Mouse (Mus musculus) kidney, embryonic 15.5 days (tissue): ENCODE measurements around the gene Krtap31-2. TPM values are rescaled to one million over a fixed set of nuclear protein-coding genes. Genes with fewer than 3 reads are reported as not detected.

ENCODE experiments used
- ATAC-seq: fragments of 200-750 bp; cut with Nextera tagmentation; replicated peaks from 2 replicates; pipeline ENCODE4 v1.8.0; 2017; ENCODE audit warnings: moderate TSS enrichment; ENCODE audit not compliant: low FRiP score
- H3K27ac ChIP-seq: fragments of 300-500 bp; sonication (generic); 2 replicates; pipeline ENCODE4 v1.5.1; 2015; ENCODE audit warnings: mild to moderate bottlenecking, inconsistent platforms
- H3K27me3 ChIP-seq: fragments of 300-500 bp; sonication (generic); 2 replicates; pipeline ENCODE4 v1.6.1; 2015; ENCODE audit warnings: inconsistent platforms
- H3K36me3 ChIP-seq: fragments of 300-500 bp; sonication (generic); 2 replicates; pipeline ENCODE4 v1.6.1; 2015; ENCODE audit warnings: inconsistent platforms
- H3K4me1 ChIP-seq: fragments of 300-500 bp; sonication (generic); 2 replicates; pipeline ENCODE4 v1.6.1; 2015; ENCODE audit warnings: inconsistent platforms
- H3K4me2 ChIP-seq: fragments of 300-500 bp; sonication (generic); 2 replicates; pipeline ENCODE4 v1.6.1; 2015; ENCODE audit warnings: moderate library complexity, mild to moderate bottlenecking, inconsistent platforms
- H3K4me3 ChIP-seq: fragments of 300-500 bp; sonication (generic); replicated peaks from 2 replicates; pipeline ENCODE4 v1.5.1; 2015; ENCODE audit warnings: mild to moderate bottlenecking, inconsistent platforms
- H3K9ac ChIP-seq: fragments of 300-500 bp; sonication (generic); 2 replicates; pipeline ENCODE4 v1.6.1; 2015; ENCODE audit warnings: mild to moderate bottlenecking, inconsistent platforms
- H3K9me3 ChIP-seq: fragments of 300-500 bp; sonication (generic); replicated peaks from 2 replicates; pipeline ENCODE4 v1.6.1; 2016; ENCODE audit warnings: inconsistent platforms
- WGBS: fragments of 180-500 bp; shearing (Covaris S2); methylation state at CpG from one replicate; pipeline ENCODE4 v1.1.7; 2015; ENCODE audit warnings: mixed read lengths; 5-methylcytosine and 5-hydroxymethylcytosine counted together
- polyA plus RNA-seq: library from polyadenylated mRNA; unstranded; fragments of >200 nt; fragmentation: Nextera tagmentation; extraction: Ambion mirVana; gene quantifications from 2 replicates; pipeline ENCODE4 v1.2.1, GENCODE M21; 2015

The Krtap31-2 gene
- polyA plus RNA-seq, result not detected in 2 replicates

- no peak for ATAC-seq
- H3K9ac ChIP-seq, result no peak within 1 kb of the TSS
- no peaks in the 10 kb centered on the region for H3K27me3 ChIP-seq
- no peaks in the 10 kb centered on the region for H3K36me3 ChIP-seq
- H3K4me1 ChIP-seq, result no peaks in the 10 kb centered on the region
- WGBS, result 83% methylated on average over 1 of the region's 1 CpGs
- no peak within 1 kb of the TSS for H3K4me3 ChIP-seq
- H3K9me3 ChIP-seq, result no peaks in the 10 kb centered on the region
- no peak within 1 kb of the TSS for H3K27ac ChIP-seq
- no peak within 1 kb of the TSS for H3K4me2 ChIP-seq
These were observed at the start of gene Krtap31-2 for GRCm38 (mm10) chr11:99935991-99936390. Gene Krtap31-2 (plus strand): TSS chr11:99936291.

DNA sequence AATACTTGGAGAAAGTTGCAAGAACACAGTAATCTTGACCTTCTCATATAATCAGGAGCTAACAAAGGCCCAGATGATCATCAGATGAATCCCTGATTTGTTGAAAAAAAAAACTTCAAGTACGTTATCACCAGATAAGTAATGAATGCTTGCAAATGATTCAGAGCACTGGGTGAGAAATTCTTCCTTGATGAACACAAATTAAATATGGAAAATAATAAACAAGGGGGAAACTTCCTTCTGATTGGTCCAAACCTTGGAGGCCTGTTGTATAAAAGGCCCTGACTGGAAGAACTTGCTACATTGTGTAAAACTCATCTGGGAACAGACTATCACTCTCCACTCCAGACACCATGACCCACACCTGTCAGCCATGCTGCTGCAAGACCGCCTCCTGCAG is 28.5 kb upstream of the Krtap31-2 start, which contains the start of gene Krtap31-1:
Krtap31-1 (plus strand) TSS at position 301 of the 400 bp plus-strand sequence.
- no peak within 1 kb of the TSS for H3K9ac ChIP-seq
- no peak for ATAC-seq
- 91% methylated on average over 2 of the region's 2 CpGs for WGBS
- no peaks in the 10 kb centered on the region for H3K36me3 ChIP-seq
- no peaks in the 10 kb centered on the region for H3K27me3 ChIP-seq
- H3K9me3 ChIP-seq, result no peaks in the 10 kb centered on the region
- no peak within 1 kb of the TSS for H3K4me3 ChIP-seq
- H3K4me1 ChIP-seq, result no peaks in the 10 kb centered on the region
- H3K27ac ChIP-seq, result no peak within 1 kb of the TSS
- H3K4me2 ChIP-seq, result no peak within 1 kb of the TSS

GRCm38 (mm10) chr11:99914451-99914850 is 21.6 kb upstream of the Krtap31-2 start, which contains the start of gene Gm11565:
Gene Gm11565 (plus strand): TSS chr11:99914751.
- WGBS, result 90% methylated on average over 3 of the region's 3 CpGs
- Histone ChIP-seq H3K4me2 (no peak within 1 kb of the TSS), H3K9me3 (no peaks in the 10 kb centered on the region), H3K4me1 (no peaks in the 10 kb centered on the region), H3K27ac (no peak within 1 kb of the TSS), H3K36me3 (no peaks in the 10 kb centered on the region), H3K4me3 (no peak within 1 kb of the TSS), H3K27me3 (no peaks in the 10 kb centered on the region), H3K9ac (no peak within 1 kb of the TSS)
- no peak for ATAC-seq

DNA sequence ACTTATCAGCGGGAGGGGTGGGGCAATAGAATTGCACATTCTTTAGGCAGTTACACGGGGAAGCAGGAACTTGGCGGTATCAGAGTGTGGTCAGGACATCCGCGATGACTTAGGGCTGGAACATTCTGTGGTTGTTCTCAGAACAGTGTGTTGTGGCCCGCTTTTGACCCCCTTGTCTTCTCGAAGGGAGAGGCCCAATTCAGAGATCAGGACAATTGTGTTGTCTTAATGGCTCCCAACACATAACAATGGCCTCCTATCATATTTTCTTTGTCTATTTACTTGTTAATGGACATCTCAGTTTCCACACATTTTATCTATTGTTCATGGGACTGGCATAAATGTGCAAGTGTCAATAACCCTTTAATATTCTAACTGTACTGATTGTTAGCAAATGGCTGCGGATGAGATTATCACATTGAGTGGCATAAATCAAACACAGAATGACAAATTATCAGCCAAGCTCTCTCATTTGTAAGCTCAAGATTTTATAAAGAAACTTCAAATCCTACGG is 1.7 kb downstream of the Krtap31-2 start:
- Histone ChIP-seq H3K36me3 (no peaks in the 10 kb centered on the region), H3K27me3 (no peaks in the 10 kb centered on the region), H3K27ac (no peak overlapping the region), H3K4me2 (no peak overlapping the region), H3K4me3 (no peak overlapping the region), H3K4me1 (no peaks in the 10 kb centered on the region), H3K9me3 (no peaks in the 10 kb centered on the region), H3K9ac (no peak overlapping the region)
- ATAC-seq, result no peak
- 83% methylated on average over 9 of the region's 9 CpGs for WGBS

GRCm38 (mm10) chr11:99948175-99948574 is 12.1 kb downstream of the Krtap31-2 start, which contains the start of gene Krtap9-5:
Gene Krtap9-5 (plus strand): TSS chr11:99948475.
- H3K36me3 ChIP-seq, result no peaks in the 10 kb centered on the region
- H3K9ac ChIP-seq, result no peak within 1 kb of the TSS
- H3K4me1 ChIP-seq, result no peaks in the 10 kb centered on the region
- H3K9me3 ChIP-seq, result no peaks in the 10 kb centered on the region
- H3K4me2 ChIP-seq, result no peak within 1 kb of the TSS
- H3K4me3 ChIP-seq, result no peak within 1 kb of the TSS
- no peaks in the 10 kb centered on the region for H3K27me3 ChIP-seq
- no peak within 1 kb of the TSS for H3K27ac ChIP-seq
- 89% methylated on average over 2 of the region's 2 CpGs for WGBS
- no peak for ATAC-seq

- no peak for ATAC-seq
- Histone ChIP-seq H3K4me1 (no peaks in the 10 kb centered on the region), H3K27me3 (no peaks in the 10 kb centered on the region), H3K27ac (no peak overlapping the region), H3K36me3 (no peaks in the 10 kb centered on the region), H3K4me2 (no peak overlapping the region), H3K4me3 (no peak overlapping the region), H3K9me3 (no peaks in the 10 kb centered on the region), H3K9ac (no peak overlapping the region)
- 33% methylated on average over 6 of the region's 6 CpGs for WGBS
These were observed 28.1 kb downstream of the Krtap31-2 start for GRCm38 (mm10) chr11:99964213-99964612.

- 50% methylated on average over 2 of the region's 2 CpGs for WGBS
- Histone ChIP-seq H3K36me3 (no peaks in the 10 kb centered on the region), H3K4me1 (no peaks in the 10 kb centered on the region), H3K4me2 (no peak overlapping the region), H3K4me3 (no peak overlapping the region), H3K9me3 (no peaks in the 10 kb centered on the region), H3K27ac (no peak overlapping the region), H3K27me3 (no peaks in the 10 kb centered on the region), H3K9ac (no peak overlapping the region)
- ATAC-seq, result no peak
These were observed 29.9 kb downstream of the Krtap31-2 start for GRCm38 (mm10) chr11:99965961-99966360.

DNA sequence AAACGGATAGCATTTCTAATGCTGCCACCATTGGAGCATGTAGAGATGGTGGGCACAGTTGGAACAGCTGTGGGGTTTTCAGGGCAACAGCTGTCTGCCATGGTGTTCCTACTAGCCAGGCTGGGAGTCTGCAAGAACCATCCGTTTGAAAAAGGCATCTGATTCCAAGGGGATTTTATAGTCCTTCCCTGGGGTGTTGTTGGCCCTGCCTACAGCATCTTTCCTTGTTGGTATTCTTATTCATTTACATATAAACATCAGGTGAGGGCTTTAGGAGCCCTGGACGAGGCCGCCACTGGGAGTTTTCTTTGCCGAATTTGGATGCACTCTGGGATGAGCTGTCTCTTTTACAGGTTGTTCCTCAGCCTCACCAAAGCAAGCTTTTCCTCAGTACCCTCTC is 42.9 kb downstream of the Krtap31-2 start, which contains the start of gene Krtap29-1:
Krtap29-1 (minus strand) TSS at position 101 of the 400 bp plus-strand sequence.
- no peak for ATAC-seq
- Histone ChIP-seq H3K9me3 (no peaks in the 10 kb centered on the region), H3K4me2 (no peak within 1 kb of the TSS), H3K27me3 (no peaks in the 10 kb centered on the region), H3K27ac (no peak within 1 kb of the TSS), H3K4me1 (no peaks in the 10 kb centered on the region), H3K9ac (no peak within 1 kb of the TSS), H3K36me3 (no peaks in the 10 kb centered on the region), H3K4me3 (no peak within 1 kb of the TSS)
- 66% methylated on average over 5 of the region's 5 CpGs for WGBS

GRCm38 (mm10) chr11:99982731-99983130 is 46.6 kb downstream of the Krtap31-2 start:
- Histone ChIP-seq H3K4me3 (no peak overlapping the region), H3K27ac (no peak overlapping the region), H3K27me3 (0 out of 2 replicates have a peak, but pooled peaks cover 5% of the 10 kb centered on the region), H3K4me1 (no peaks in the 10 kb centered on the region), H3K4me2 (no peak overlapping the region), H3K9me3 (no peaks in the 10 kb centered on the region), H3K36me3 (no peaks in the 10 kb centered on the region), H3K9ac (no peak overlapping the region)
- WGBS, result 85% methylated on average over 9 of the region's 9 CpGs
- ATAC-seq, result no peak

DNA sequence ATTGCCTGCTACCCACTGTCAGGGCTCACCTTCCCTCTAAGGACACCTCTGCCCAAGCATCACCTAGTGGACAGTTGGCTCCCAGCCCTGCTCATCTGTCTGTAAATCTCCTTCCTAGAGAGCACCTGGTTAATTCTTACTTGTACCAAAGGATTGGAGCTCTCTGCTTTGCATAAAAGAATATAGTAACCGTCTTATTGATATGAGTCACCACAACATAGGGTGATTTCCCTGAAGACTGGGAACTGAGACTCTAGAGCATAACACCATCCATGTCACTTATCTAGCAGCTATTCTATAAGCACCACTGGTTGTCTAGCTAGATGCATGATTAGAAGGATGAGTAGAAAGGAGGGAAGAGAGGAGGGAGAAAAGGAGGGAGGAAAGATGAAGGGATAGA is 47.4 kb downstream of the Krtap31-2 start:
- Histone ChIP-seq H3K9ac (no peak overlapping the region), H3K4me3 (no peak overlapping the region), H3K36me3 (no peaks in the 10 kb centered on the region), H3K4me2 (no peak overlapping the region), H3K27me3 (0 out of 2 replicates have a peak, but pooled peaks cover 5% of the 10 kb centered on the region), H3K27ac (no peak overlapping the region), H3K9me3 (no peaks in the 10 kb centered on the region), H3K4me1 (no peaks in the 10 kb centered on the region)
- WGBS, result 86% methylated on average over 1 of the region's 1 CpGs
- no peak for ATAC-seq

DNA sequence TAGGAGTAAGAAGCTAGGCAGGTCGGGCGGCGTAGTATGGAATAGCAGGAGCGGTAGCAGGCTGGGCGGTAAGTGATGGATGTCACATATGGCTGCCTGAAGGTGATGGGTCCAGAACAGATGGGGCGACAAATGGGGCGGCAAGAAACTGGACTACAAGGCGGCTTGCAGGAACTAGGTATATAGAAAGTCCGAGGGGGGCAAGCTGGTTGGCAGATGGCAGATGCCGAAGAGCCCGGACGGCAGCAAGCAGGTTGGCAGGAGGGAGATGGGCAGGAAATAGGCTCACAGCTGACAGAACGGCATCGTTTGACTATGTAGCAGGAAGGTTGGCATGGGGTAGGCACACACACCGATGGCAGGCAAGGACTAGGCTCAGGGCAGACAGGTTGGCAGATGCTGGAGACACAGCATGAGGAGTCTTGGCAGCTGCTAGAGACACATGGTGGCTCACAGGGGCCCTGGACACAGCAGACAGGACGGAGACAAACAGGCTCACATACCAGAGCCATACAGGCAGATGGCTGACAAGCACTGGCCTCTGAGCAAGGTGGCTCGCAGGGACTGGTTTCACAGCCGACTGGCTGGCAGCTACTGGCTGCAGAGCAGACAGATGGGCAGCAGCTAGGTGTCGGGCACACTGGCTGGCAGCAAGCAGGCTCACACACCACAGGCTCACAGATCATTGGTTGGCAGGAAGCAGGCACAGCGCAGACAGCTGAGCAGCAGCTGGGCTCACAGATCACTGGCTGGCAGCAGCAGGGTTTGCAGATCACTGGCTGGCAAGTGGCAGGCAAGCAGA is 49.4 kb downstream of the Krtap31-2 start:
- H3K36me3 ChIP-seq, result no peaks in the 10 kb centered on the region

DNA sequence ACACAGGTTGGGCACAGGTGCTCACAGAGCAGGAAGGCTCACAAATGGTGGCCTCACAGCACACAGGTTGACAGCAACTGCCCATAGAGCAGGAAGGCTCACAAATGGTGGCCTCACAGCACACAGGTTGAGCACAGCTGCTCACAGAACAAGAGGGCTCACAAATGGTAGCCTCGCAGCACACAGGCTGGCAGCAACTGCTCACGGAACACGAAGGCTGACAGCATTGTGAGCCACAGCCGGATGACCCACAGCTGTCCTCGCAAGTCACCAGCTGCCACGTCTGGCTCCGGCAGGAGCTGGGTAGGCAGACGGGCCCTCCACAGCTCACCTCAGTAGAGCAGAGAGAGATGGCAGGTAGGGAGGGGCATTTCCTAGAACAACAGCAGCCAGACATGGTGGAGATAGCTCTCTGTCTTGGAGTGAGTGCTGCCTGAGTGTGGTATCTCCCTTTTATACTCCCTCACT is 50.1 kb downstream of the Krtap31-2 start, which contains the start of gene Krtap16-1:
Krtap16-1 (minus strand) TSS at position 418 of the 468 bp plus-strand sequence.
- H3K4me2 ChIP-seq, result no peak within 1 kb of the TSS
- 0 out of 2 replicates have a peak, but pooled peaks cover 5% of the 10 kb centered on the region for H3K27me3 ChIP-seq
- H3K9ac ChIP-seq, result no peak within 1 kb of the TSS
- no peak within 1 kb of the TSS for H3K4me3 ChIP-seq
- no peaks in the 10 kb centered on the region for H3K4me1 ChIP-seq
- WGBS, result 62% methylated on average over 8 of the region's 8 CpGs
- no peaks in the 10 kb centered on the region for H3K9me3 ChIP-seq
- no peak within 1 kb of the TSS for H3K27ac ChIP-seq
- no peaks in the 10 kb centered on the region for H3K36me3 ChIP-seq
- no peak for ATAC-seq

More for the DNA sequence above, 49.4 kb downstream of the Krtap31-2 start:
- H3K9me3 ChIP-seq, result no peaks in the 10 kb centered on the region
- WGBS, result 74% methylated on average over 20 of the region's 20 CpGs
- no peak overlapping the region for H3K27ac ChIP-seq
- no peaks in the 10 kb centered on the region for H3K4me1 ChIP-seq
- ATAC-seq, result no peak
- H3K4me3 ChIP-seq, result no peak overlapping the region
- no peak overlapping the region for H3K9ac ChIP-seq
- 0 out of 2 replicates have a peak, but pooled peaks cover 5% of the 10 kb centered on the region for H3K27me3 ChIP-seq
- no peak overlapping the region for H3K4me2 ChIP-seq
